Mouse (Mus musculus) intestine, embryonic 15.5 days (tissue): ENCODE measurements around the gene Mid1. TPM values are rescaled to one million over a fixed set of nuclear protein-coding genes. Genes with fewer than 3 reads are reported as not detected.

Source experiments
- ATAC-seq: fragments of 200-750 bp; cut with Nextera tagmentation; 2 replicates; pipeline ENCODE4 v1.8.0; 2017; ENCODE audit warnings: moderate TSS enrichment, moderate library complexity
- H3K27ac ChIP-seq: fragments of 300-500 bp; sonication (generic); 2 replicates; pipeline ENCODE4 v1.5.1; 2015; ENCODE audit warnings: mild to moderate bottlenecking, inconsistent platforms
- H3K27me3 ChIP-seq: fragments of 300-500 bp; sonication (generic); replicated peaks from 2 replicates; pipeline ENCODE4 v1.6.1; 2015; ENCODE audit warnings: inconsistent platforms
- H3K36me3 ChIP-seq: fragments of 300-500 bp; sonication (generic); 2 replicates; pipeline ENCODE4 v1.6.1; 2015; ENCODE audit warnings: inconsistent platforms
- H3K4me1 ChIP-seq: fragments of 300-500 bp; sonication (generic); replicated peaks from 2 replicates; pipeline ENCODE4 v1.6.1; 2015; ENCODE audit warnings: inconsistent platforms
- H3K4me2 ChIP-seq: fragments of 300-500 bp; sonication (generic); replicated peaks from 2 replicates; pipeline ENCODE4 v1.6.1; 2015; ENCODE audit warnings: mild to moderate bottlenecking, inconsistent platforms
- H3K4me3 ChIP-seq: fragments of 300-500 bp; sonication (generic); replicated peaks from 2 replicates; pipeline ENCODE4 v1.5.1; 2015; ENCODE audit warnings: inconsistent platforms
- H3K9ac ChIP-seq: fragments of 300-500 bp; sonication (generic); 2 replicates; pipeline ENCODE4 v1.6.1; 2015; ENCODE audit warnings: inconsistent platforms
- H3K9me3 ChIP-seq: fragments of 300-500 bp; sonication (generic); 2 replicates; pipeline ENCODE4 v1.6.1; 2016; ENCODE audit warnings: inconsistent platforms
- WGBS: fragments of 180-500 bp; shearing (Covaris S2); methylation state at CpG from one replicate; pipeline ENCODE4 v1.1.7; 2015; 5-methylcytosine and 5-hydroxymethylcytosine counted together
- polyA plus RNA-seq: library from polyadenylated mRNA; unstranded; fragments of >200 nt; fragmentation: Nextera tagmentation; extraction: Ambion mirVana; gene quantifications from 2 replicates; pipeline ENCODE4 v1.2.1, GENCODE M21; 2015

Gene Mid1
- polyA plus RNA-seq, 1 experiment from 2014 or later, result 5.2 TPM

- Histone ChIP-seq H3K4me3 (no peak overlapping the region), H3K4me2 (no peak overlapping the region), H3K9me3 (no peaks in the 10 kb centered on the region), H3K9ac (no peak overlapping the region), H3K4me1 (no peaks in the 10 kb centered on the region), H3K27me3 (no peaks in the 10 kb centered on the region), H3K27ac (no peak overlapping the region), H3K36me3 (no peaks in the 10 kb centered on the region)
- 50% methylated on average over 1 of the region's 1 CpGs for WGBS
- ATAC-seq, result no peak
Measured at GRCm38 (mm10) chrX:169792879-169793278, 107.9 kb downstream of the Mid1 start.

DNA sequence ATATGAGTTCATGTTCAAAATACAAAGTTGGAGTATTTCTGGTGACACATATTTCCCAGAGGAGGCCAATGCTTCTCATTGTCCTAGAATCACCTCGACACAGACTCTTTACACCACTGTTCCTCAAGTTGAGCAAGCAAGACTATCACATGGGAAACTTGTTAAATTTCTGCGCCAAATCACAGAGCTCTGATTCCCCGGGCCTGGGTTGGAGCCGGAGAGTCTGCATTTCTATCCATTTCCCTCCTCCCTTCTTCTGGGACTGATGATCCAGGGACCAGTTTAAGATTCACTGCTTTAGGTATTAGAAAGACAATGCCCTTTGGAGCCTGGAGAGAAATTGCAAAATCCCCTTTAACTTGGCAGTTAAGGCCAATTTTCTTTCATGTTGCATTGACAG lies 109.4 kb downstream of the Mid1 start:
- H3K36me3 ChIP-seq, result no peaks in the 10 kb centered on the region
- no peak overlapping the region for H3K4me2 ChIP-seq
- no peak for ATAC-seq
- no peaks in the 10 kb centered on the region for H3K9me3 ChIP-seq
- no peak overlapping the region for H3K9ac ChIP-seq
- WGBS, result 74% methylated on average over 4 of the region's 4 CpGs
- H3K4me1 ChIP-seq, result no peaks in the 10 kb centered on the region
- no peak overlapping the region for H3K4me3 ChIP-seq
- no peaks in the 10 kb centered on the region for H3K27me3 ChIP-seq
- no peak overlapping the region for H3K27ac ChIP-seq

DNA sequence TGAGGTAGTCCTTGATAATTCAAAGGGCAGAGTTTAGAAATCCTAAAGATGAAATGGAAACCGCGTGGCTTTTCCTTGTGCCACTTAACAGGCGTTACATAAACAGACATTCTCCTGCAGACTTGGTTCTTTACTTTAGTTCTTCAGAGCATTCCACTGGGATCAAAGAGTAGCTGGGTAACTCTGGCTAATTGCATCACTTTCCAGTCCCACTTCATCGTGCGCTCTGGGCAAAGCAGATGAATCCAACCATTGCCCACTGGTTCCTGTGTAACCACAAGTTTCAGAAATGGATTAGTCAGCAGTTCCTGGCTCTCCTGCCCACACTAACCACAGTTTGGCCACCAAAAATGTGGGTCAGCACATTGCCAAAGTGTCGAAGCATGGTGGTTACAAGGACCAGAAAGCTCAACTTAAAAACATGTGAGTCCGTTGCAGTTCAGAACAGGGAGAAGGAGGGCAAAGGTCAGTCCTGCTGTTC lies 109.9 kb downstream of the Mid1 start:
- Histone ChIP-seq H3K4me3 (no peak overlapping the region), H3K4me1 (no peaks in the 10 kb centered on the region)

GRCm38 (mm10) chrX:169797148-169797547 lies 112.1 kb downstream of the Mid1 start:
- no peak for ATAC-seq

More for the DNA sequence above, 109.9 kb downstream of the Mid1 start:
- no peaks in the 10 kb centered on the region for H3K9me3 ChIP-seq
- no peaks in the 10 kb centered on the region for H3K27me3 ChIP-seq
- H3K9ac ChIP-seq, result no peak overlapping the region
- no peaks in the 10 kb centered on the region for H3K36me3 ChIP-seq
- no peak overlapping the region for H3K4me2 ChIP-seq
- H3K27ac ChIP-seq, result no peak overlapping the region
- 54% methylated on average over 7 of the region's 7 CpGs for WGBS
- ATAC-seq, result no peak

GRCm38 (mm10) chrX:169798987-169799680 lies 114.1 kb downstream of the Mid1 start:
- ATAC-seq, result no peak
- Histone ChIP-seq H3K9me3 (no peaks in the 10 kb centered on the region), H3K4me2 (0 out of 2 replicates have a peak overlapping the region, but pooled peaks have one; percentile 26), H3K27ac (no peak overlapping the region), H3K27me3 (no peaks in the 10 kb centered on the region), H3K36me3 (no peaks in the 10 kb centered on the region), H3K9ac (no peak overlapping the region), H3K4me3 (no peak overlapping the region), H3K4me1 (no peaks in the 10 kb centered on the region)
- 6% methylated on average over 11 of the region's 11 CpGs for WGBS

More at GRCm38 (mm10) chrX:169797148-169797547, 112.1 kb downstream of the Mid1 start:
- Histone ChIP-seq H3K36me3 (no peaks in the 10 kb centered on the region), H3K4me1 (no peaks in the 10 kb centered on the region), H3K27ac (no peak overlapping the region), H3K9me3 (no peaks in the 10 kb centered on the region), H3K27me3 (no peaks in the 10 kb centered on the region), H3K4me3 (no peak overlapping the region), H3K9ac (no peak overlapping the region), H3K4me2 (no peak overlapping the region)
- 47% methylated on average over 3 of the region's 3 CpGs for WGBS

DNA sequence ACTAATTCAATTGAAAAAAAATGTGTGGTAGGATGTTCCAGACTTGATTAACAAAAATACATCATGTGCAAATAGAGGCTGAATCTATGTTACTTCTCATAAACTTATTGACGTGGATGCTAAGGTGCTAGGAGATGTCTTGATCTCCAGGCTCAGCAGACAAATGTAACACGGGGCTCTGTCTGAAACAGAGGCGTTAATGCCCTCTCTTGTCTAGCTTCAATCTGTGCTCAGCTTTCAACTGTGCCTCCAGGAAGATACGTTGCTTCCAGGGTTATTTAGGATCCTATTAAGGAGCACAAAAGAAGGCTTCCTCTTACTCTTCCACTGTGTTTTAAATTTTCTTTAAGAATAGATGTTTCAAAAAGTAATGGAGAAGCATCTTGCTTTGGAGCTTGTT lies 115.2 kb downstream of the Mid1 start:
- no peaks in the 10 kb centered on the region for H3K4me1 ChIP-seq
- no peak overlapping the region for H3K4me3 ChIP-seq
- H3K4me2 ChIP-seq, result no peak overlapping the region
- no peaks in the 10 kb centered on the region for H3K27me3 ChIP-seq
- H3K36me3 ChIP-seq, result no peaks in the 10 kb centered on the region
- H3K9me3 ChIP-seq, result no peaks in the 10 kb centered on the region
- no peak overlapping the region for H3K9ac ChIP-seq
- WGBS, result 65% methylated on average over 4 of the region's 4 CpGs
- no peak for ATAC-seq
- no peak overlapping the region for H3K27ac ChIP-seq

DNA sequence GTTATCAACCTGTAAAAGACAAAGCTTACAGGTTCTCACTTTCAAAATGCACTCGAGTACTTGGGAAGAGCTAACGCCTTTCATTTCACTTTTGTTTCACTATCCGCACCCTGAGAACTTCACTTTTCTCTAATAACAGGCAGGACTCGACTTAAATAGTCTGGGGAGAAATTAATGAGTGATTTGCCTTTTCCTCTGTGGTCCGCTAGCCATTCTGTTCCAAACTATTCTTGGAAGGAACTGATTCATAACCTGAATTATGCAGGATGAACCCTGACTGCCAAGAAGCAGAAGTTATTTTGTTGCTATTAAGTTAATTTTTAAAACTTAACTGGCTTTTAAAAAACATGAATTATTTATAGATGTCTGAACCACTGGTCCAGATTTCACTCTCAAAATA lies 120.8 kb downstream of the Mid1 start:
- Histone ChIP-seq H3K27me3 (no peaks in the 10 kb centered on the region), H3K4me3 (no peak overlapping the region), H3K27ac (no peak overlapping the region), H3K4me1 (no peaks in the 10 kb centered on the region), H3K9me3 (no peaks in the 10 kb centered on the region), H3K36me3 (no peaks in the 10 kb centered on the region), H3K9ac (no peak overlapping the region), H3K4me2 (no peak overlapping the region)
- ATAC-seq, result no peak
- 62% methylated on average over 5 of the region's 5 CpGs for WGBS

- ATAC-seq, result no peak
- Histone ChIP-seq H3K4me2 (no peak overlapping the region), H3K4me3 (no peak overlapping the region), H3K9me3 (no peaks in the 10 kb centered on the region), H3K9ac (no peak overlapping the region), H3K27ac (no peak overlapping the region), H3K4me1 (no peaks in the 10 kb centered on the region), H3K27me3 (no peaks in the 10 kb centered on the region), H3K36me3 (no peaks in the 10 kb centered on the region)
- WGBS, result 86% methylated on average over 3 of the region's 3 CpGs
Measured at GRCm38 (mm10) chrX:169807744-169808143, 122.7 kb downstream of the Mid1 start.

DNA sequence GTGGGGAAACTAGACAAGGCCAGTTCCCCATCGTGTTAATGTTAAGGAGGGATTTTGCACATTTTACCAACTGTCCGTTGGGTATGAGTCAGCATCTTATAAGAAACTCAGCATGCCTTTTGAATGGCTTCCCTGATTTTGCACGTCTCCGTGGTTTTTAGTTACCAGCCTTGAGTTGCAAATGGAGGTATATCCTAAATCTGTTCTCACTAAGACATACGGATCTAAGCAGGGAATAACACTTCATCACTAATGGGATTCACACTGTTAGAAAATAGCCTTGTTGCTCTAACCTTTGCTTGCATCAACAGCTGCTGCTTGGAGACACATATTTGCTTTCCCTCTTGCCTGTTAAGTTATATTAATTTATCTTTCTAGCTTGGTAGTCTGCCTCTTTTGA lies 126.3 kb downstream of the Mid1 start:
- ATAC-seq, result no peak
- Histone ChIP-seq H3K9me3 (no peaks in the 10 kb centered on the region), H3K9ac (no peak overlapping the region), H3K27ac (no peak overlapping the region), H3K4me3 (no peak overlapping the region), H3K36me3 (no peaks in the 10 kb centered on the region), H3K27me3 (no peaks in the 10 kb centered on the region), H3K4me2 (no peak overlapping the region), H3K4me1 (no peaks in the 10 kb centered on the region)
- WGBS, result 63% methylated on average over 5 of the region's 5 CpGs

DNA sequence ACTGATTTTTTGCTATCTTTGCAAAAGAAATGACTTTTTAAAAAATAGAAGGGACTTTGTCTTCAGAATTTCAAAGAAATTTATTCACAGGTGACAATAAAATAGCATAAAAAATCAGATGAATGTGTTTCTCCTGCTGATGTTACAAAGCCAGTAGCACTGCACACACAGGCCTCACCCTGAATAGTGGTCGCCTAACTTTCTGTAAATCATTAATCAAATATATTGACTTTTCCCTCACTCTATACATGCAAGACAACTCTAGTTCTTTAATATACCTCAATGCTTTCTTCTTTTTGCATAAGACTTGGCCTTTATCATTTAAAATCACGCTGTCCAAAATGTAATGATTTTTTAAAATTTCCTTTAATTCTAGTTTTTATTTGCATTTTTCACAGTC lies 126.8 kb downstream of the Mid1 start:
- no peak overlapping the region for H3K9ac ChIP-seq
- no peaks in the 10 kb centered on the region for H3K9me3 ChIP-seq
- WGBS, result 64% methylated on average over 2 of the region's 2 CpGs
- H3K4me2 ChIP-seq, result no peak overlapping the region
- no peaks in the 10 kb centered on the region for H3K27me3 ChIP-seq
- no peak overlapping the region for H3K4me3 ChIP-seq
- H3K4me1 ChIP-seq, result no peaks in the 10 kb centered on the region
- no peak overlapping the region for H3K27ac ChIP-seq
- H3K36me3 ChIP-seq, result no peaks in the 10 kb centered on the region
- ATAC-seq, result peak; percentile 77

GRCm38 (mm10) chrX:169813673-169814072 lies 128.7 kb downstream of the Mid1 start:
- no peak overlapping the region for H3K9ac ChIP-seq
- H3K4me1 ChIP-seq, result no peaks in the 10 kb centered on the region
- no peak overlapping the region for H3K4me2 ChIP-seq
- H3K27ac ChIP-seq, result no peak overlapping the region
- H3K4me3 ChIP-seq, result no peak overlapping the region
- no peaks in the 10 kb centered on the region for H3K27me3 ChIP-seq
- 48% methylated on average over 1 of the region's 1 CpGs for WGBS
- no peak for ATAC-seq
- H3K36me3 ChIP-seq, result no peaks in the 10 kb centered on the region
- H3K9me3 ChIP-seq, result no peaks in the 10 kb centered on the region

DNA sequence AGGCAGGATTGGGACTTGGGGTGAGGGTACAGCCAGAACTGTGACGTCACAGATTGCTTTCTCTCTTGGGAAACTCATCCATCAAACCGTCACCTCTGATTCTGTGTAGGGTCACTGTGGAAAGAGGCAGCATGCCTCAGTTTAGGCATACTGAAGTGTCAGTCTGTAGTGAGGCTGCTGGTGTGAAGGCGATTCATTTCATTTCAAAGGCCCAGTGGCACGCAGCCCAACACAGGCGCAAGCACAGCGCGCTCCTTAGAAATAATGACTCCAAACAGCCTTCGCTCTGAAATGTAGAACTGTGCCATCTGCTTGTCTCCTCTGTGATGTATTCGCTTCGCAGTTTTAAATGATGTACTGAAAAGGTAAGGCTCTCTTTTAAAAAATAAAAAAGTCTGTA lies 141.9 kb downstream of the Mid1 start:
- Histone ChIP-seq H3K27me3 (no peaks in the 10 kb centered on the region), H3K9ac (no peak overlapping the region)
- ATAC-seq, result no peak

GRCm38 (mm10) chrX:169827720-169828119 lies 142.7 kb downstream of the Mid1 start:
- Histone ChIP-seq H3K36me3 (no peaks in the 10 kb centered on the region), H3K9ac (no peak overlapping the region), H3K4me1 (no peaks in the 10 kb centered on the region), H3K9me3 (no peaks in the 10 kb centered on the region), H3K27ac (no peak overlapping the region), H3K27me3 (no peaks in the 10 kb centered on the region), H3K4me3 (no peak overlapping the region), H3K4me2 (no peak overlapping the region)
- no peak for ATAC-seq
- WGBS, result 33% methylated on average over 7 of the region's 7 CpGs

More for the DNA sequence above, 141.9 kb downstream of the Mid1 start:
- Histone ChIP-seq H3K4me2 (no peak overlapping the region), H3K27ac (no peak overlapping the region), H3K36me3 (no peaks in the 10 kb centered on the region), H3K4me1 (no peaks in the 10 kb centered on the region), H3K9me3 (no peaks in the 10 kb centered on the region), H3K4me3 (no peak overlapping the region)
- WGBS, result 68% methylated on average over 10 of the region's 10 CpGs
